Mouse (Mus musculus) small intestine, adult 2 months (tissue): Measurements from ENCODE around the gene Krt4.

Experiments used
- CTCF ChIP-seq: fragments of 200-500 bp; IDR thresholded peaks from 2 replicates; pipeline ENCODE4 v1.5.1; 2012; ENCODE audit warnings: low read depth, mild to moderate bottlenecking, control low read depth, inconsistent platforms, low read length, moderate library complexity, mixed read lengths; ENCODE audit not compliant: insufficient replicate concordance, insufficient read length; ENCODE audit errors: extremely low read depth
- POLR2A ChIP-seq: fragments of 200-500 bp; IDR thresholded peaks from 2 replicates; pipeline ENCODE4 v1.6.1; 2012; ENCODE audit warnings: low read depth, mild to moderate bottlenecking, control low read depth, inconsistent platforms, low read length, moderate library complexity

DNA sequence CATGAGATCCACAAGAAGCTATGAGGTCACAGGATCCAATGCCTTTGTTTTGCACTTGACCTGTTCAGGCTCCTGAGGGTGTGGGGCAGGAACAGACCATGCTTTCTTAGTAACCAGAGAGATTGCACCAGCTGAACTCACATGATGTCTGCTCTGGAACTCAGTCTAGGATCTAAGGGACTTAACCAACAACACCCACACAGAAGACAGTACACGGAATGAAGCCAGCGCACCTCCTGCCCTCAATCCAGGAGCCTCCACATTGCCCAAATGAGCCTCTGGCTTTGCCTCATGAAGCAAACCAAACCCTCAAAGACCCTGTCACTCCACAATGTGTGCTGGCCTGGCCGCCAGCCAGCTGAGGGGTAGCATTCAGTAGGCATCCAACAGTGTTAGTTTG lies 34.4 kb upstream of the Krt4 start:
- TF ChIP-seq CTCF (no peak), POLR2A (no peak)
